Mouse (Mus musculus): ENCODE data around the gene Chic2.
A peak's percentile ranks its signal among the peaks of the same experiment; 100 is the strongest.

Chic2 gene

GRCm38 (mm10) chr5:75067125-75067756 is 22.7 kb upstream of the Chic2 start:
- DNase-seq (ENCODE audit: low spot score in 2 of 2) = no peak

DNA sequence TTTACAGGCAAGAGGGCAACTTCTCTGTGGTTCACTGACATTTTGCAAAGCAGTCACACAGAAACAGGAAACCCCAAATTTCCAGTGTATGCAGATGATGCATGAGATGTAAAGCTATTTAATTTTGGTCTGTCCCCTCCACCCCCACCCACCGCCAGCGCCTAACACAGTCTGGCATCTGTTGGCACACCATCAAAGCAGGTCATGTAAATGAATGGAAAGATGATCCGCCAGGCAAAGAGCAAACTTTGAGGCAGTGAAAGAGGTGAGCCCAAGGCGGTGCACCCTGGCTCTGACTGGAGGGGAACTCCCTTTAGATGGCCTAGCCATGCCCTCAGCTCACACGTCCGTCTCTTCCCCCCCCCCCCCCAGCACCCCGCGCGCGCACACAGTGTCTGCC is 22.1 kb upstream of the Chic2 start:
- no peak for DNase-seq (ENCODE audit: low spot score in 2 of 2)

DNA sequence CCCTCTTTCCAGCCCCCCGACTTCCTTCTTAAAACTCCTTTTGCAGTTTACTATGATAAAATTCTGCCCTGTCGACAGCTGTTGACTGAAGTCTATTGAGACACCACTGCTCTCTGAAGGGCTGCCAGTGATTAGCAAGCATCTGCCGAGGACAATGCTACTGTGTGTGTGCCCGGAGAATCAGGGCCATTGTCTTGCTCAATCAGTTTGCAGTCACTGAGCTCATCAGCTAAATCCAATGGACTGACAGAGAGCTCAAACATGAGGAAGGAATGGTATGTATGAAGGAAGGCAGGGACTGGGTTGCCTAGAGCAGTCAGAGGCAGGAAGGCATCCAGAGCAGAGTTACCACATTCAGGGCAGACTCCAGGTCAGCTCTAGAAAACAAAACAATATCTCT is 18.6 kb upstream of the Chic2 start:
- no peak for DNase-seq (ENCODE audit: low spot score in 2 of 2)

- no peak for DNase-seq (ENCODE audit: low spot score in 2 of 2)
Measured at GRCm38 (mm10) chr5:75051109-75051508, 6.5 kb upstream of the Chic2 start.

DNA sequence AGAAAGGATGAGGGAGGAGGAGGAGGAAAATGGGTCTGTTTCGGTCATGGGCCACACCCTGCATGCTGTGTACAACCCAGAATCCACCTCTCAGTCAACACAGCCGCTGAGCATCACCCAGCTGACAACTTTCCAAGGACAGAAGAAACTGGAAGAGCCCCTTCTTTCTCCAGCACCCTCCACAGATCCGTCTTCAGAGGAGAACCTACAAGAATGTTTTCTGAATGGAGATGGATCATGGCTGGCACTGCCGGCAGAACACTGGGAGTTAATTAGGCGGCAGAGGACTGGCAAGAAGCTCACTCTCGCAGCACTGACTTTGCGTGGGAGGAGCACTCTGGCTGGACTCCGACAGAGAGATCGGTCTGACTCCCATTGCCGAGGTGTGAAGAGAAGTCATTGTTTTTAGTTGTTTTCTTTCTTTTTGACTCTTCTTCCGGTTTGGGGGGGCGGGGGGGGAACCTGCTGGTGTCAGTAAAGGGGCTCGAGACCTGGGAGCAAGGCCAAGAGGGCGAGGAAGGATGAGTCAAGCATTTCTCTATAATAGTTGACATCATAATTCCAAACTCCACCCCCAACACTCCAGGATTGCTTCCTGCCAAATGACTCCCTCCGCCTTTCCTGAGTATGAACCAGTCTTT is 2.2 kb upstream of the Chic2 start:
- peak in 1 of 2 experiments; percentile 38 for DNase-seq (ENCODE audit: low spot score in 2 of 2)

- DNase-seq (ENCODE audit: low spot score in 2 of 2) = no peak
Measured at GRCm38 (mm10) chr5:75045371-75045770, 797 bp upstream of the Chic2 start.

GRCm38 (mm10) chr5:75043621-75044301 is 813 bp downstream of the Chic2 start:
- DNase-seq (ENCODE audit: low spot score in 2 of 2) = peak in 1 of 2 experiments; percentile 29

DNA sequence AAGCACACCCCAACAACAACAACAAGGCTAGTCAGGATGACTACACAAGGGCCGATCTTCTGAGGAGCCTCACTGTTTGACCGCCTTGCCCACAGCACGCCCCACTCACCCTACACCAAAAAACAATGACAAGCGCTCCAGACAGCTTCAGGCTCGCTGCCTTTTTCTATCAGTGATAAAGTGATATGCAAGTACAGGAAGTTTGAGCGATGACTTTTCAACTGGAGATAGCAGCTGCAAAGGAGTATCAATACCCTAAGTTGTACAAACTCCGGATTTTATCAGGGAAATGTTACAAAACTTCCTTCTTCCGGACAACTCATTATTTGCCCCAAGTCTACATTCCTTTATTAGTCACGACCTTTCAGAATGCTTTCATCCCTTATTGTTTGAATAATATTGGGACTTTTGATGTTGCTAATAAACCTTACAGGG is 1.5 kb downstream of the Chic2 start:
- no peak for DNase-seq (ENCODE audit: low spot score in 2 of 2)

DNA sequence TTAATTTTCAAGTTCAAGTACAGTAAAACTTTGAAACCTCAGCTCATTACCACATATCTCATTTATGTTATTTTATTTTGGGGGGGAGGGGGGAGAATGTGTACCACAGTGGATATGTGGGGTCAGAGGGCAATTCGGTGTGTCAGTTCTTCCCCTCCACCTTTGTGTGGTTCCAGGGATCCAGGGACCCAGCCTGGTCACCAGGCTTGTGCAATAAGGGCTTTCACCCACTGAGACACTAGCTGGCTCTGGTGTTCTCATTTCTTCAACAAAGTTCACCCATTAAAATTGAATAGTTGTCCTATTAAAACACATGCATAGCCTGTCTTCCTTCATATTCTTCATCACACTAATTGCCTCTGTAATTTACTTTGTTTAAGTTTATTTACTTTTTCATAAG is 5.3 kb downstream of the Chic2 start:
- DNase-seq (ENCODE audit: low spot score in 2 of 2) = no peak

GRCm38 (mm10) chr5:75035475-75035874 is 9.1 kb downstream of the Chic2 start:
- no peak for DNase-seq (ENCODE audit: low spot score in 2 of 2)

GRCm38 (mm10) chr5:75014768-75015167 is 29.8 kb downstream of the Chic2 start:
- DNase-seq (ENCODE audit: low spot score in 2 of 2) = no peak

DNA sequence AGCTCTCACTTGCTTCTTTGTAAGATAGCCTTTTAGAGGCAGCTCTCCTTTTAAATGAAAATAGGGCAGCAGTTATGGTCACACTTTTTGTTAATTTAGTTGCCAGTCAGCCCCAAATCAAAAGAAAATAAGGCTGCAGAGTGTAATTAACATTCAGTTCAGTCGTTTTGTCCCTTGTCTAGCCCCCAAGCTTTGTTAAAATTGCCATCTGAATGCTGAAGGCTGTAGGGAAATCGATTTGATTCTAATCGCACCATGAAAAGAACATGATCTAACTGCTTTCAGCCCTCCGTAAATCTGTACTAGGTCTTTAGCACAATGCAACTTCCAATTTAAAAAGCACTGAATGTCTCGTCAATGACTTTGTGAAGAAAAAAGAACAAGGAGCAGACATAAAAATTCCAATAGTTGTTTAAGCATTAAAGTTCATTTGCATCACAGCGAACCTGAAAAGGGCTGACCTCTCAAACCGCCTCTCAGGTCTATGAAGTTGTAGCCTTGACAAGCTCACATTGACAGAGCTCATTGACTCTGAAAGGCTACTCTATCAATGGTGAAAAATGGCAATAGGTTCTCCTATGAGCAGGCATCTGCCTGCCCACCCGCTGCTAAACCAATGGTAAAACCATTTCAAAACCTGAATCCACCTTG is 31.7 kb downstream of the Chic2 start:
- no peak for DNase-seq (ENCODE audit: low spot score in 2 of 2)

DNA sequence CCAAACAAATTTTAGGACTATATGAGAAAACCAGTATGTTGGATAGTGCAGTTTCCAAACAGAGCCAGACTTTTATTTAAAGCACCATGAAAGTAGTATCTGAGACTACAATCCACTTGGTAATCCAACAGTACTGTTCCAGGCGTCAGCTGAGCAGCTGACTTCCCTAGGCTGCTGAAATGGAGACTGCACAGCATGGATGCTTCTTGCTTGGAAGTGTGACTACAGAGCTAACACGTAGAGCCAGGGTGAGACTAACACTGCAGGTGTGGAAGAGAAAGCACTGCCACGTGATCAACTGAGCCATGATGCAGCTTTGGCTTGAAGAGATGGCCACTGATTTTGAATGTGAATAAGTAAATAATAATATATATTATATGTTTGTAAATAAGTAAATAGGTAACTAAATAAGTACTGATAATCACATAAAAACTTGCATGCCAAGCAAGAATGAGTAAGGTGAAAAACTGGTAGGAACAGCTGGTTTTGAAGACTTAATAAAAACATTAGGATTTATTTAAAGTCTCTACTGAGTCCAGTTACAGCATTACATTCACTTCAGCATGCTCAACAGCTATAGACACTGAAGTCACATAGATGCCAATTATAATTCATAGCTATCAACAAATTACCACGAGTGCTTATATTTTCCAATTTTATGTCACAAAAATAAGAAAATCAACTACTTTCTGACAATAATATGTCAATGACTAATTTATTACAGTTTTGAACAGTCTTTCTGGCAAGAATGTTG is 32.4 kb downstream of the Chic2 start:
- no peak for DNase-seq (ENCODE audit: low spot score in 2 of 2)

DNA sequence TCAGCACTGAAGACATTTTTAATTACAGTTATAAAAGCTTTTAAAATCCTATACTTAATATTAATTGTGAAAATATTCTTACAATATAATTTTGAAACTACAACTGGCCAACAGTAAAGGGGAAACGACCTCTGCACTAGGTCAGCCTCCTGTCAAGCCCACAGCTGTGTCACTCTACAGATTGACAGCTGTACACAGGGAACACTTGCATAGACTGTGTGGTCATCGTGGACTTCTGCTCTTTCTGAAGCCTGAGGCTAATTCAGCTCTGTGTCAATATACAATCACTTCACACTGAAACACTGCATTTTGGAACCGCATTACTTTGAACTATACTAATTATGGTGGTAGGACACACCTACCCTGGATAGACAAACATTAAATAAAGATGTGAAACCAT is 39.8 kb downstream of the Chic2 start:
- no peak for DNase-seq (ENCODE audit: low spot score in 2 of 2)

- DNase-seq (ENCODE audit: low spot score in 2 of 2) = no peak
Measured at GRCm38 (mm10) chr5:75002109-75002508, 42.5 kb downstream of the Chic2 start.

- DNase-seq (ENCODE audit: low spot score in 2 of 2) = peak; percentile 7 to 31
Measured at GRCm38 (mm10) chr5:74998716-74999512, 45.7 kb downstream of the Chic2 start.

DNA sequence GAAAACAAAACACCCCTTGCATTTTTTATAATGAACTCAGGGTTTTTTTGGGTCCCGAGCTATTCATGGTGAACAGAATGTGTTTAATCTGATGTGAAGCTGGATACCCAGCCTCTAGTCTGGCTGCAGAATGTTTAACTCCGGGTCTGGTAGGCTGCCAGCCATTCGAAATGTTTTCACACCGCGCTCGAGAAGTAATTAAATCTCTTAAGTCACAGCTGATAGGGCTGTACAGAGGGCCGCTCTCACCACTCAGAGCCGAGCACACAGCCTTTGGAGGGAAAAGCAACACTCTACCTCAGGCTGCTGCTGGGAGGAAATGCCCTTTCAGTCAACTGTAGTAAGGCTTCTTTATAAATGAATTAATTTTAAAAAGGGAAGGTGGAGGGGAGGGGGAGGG is 49.6 kb downstream of the Chic2 start:
- peak; percentile 17 to 45 for DNase-seq (ENCODE audit: low spot score in 2 of 2)

GRCm38 (mm10) chr5:74984101-74984500 is 60.5 kb downstream of the Chic2 start:
- no peak for DNase-seq (ENCODE audit: low spot score in 2 of 2)

GRCm38 (mm10) chr5:74980574-74980973 is 64.0 kb downstream of the Chic2 start:
- DNase-seq (ENCODE audit: low spot score in 2 of 2) = no peak

- DNase-seq (ENCODE audit: low spot score in 2 of 2) = no peak
Measured at GRCm38 (mm10) chr5:74980154-74980553, 64.4 kb downstream of the Chic2 start.

DNA sequence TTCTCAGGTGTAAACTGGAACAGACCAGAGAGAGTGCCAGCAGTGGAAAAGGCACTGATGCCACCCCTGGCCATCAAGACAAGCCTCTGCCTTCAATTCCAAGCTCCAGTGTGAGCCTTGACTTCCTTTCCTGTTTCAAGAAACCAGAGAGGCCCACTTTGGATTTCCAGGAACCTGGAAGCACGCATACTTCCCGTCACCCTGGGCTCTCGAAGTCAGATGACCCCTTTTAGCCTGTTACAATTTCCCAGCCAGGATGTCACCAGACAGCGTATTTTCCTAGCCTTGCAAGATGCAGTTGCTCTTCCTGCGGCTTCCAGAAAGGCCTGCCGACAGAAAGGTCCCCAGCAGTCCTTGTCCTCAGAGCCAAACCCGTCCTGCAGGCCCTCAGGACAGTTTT is 65.0 kb downstream of the Chic2 start:
- DNase-seq (ENCODE audit: low spot score in 2 of 2) = no peak
